Mouse (Mus musculus): ENCODE data around the gene Lsm2.
"Not testable (repeated sequence)": the region's sequence is repeated elsewhere in the genome, so short reads cannot be mapped to it uniquely, and the experiment has no call there.

Gene Lsm2

DNA sequence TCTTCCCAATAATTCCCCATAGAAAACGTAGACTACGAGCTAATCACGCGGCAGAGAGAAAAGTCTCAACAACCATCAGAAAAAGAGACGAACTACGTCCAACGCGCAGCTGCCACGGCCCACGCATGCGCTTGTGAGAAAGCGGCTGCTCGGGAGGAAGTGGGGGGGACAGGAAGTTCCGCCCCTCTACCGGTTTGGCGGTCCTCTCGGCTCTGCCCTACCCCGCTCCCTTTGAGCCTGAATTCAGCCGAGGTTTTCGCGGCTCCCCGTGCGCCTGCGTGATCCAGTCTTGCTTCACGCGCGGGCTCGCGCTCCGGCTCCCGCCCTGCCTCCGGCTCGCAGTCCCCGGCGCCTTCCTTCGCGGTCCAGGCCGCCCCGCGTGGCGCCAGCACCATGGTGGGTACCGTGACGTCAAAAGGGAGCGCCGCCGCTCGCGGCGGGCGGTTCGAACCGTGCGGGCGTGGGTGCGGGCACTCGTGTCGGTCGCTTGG, at the start of gene Lsm2:
Gene Lsm2 (plus strand): TSS at position 173 of the 491 bp plus-strand sequence.
- DNase-seq (ENCODE audit: inconsistent age in 2 of 2, low spot score in 1 of 2) = peak; percentile 95 to 98

DNA sequence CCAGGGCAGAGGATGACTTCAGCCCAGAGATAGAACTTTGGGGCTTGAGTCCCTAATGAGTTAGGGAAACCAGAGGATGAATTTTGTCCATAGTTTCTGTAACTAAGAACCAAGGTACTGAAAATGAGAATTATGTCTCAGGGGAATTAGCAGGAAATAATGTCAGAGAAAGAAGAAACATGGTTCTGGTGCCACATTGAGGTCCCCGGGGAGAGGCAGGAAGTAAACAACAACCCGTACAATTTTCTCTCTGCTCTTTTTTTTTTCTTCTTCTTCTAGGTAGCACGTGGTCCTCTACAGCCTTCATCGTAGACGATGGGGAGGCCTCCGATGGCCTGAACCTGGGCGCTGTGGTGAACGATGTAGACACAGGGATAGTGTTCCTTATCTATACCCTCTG, 49.4 kb upstream of the Lsm2 start:
- DNase-seq (ENCODE audit: inconsistent age in 2 of 2, low spot score in 1 of 2) = no peak

DNA sequence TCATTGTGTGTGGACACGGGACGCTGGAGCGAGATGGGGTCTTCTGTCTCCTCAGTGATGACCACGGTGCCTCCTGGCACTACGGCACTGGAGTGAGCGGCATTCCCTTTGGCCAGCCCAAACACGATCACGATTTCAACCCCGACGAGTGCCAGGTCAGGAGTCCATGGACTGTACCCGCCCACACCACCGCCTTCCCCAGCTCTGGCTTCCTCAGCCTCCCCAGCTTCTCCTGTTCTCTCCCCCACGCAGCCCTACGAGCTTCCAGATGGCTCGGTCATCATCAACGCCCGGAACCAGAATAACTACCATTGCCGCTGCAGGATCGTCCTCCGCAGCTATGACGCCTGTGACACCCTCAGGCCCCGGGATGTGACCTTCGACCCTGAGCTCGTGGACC, 47.6 kb upstream of the Lsm2 start:
- DNase-seq (ENCODE audit: inconsistent age in 2 of 2, low spot score in 1 of 2) = no peak

DNA sequence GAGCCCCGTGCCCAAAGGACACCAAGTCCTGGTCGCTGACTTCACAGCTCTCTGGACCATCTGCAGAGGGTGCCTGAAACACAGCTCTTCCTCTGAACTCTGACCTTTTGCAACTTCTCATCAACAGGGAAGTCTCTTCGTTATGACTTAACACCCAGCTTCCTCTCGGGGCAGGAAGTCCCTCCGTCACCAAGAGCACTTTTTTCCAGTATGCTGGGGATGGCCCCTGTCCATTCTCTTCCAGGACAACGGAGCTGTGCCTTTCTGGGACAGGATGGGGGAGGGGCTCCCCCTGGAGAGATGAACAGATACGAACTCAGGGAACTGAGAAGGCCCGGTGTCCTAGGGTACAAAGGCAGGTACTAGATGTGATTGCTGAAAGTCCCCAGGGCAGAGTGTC, 46.8 kb upstream of the Lsm2 start:
- peak in 1 of 2 experiments; percentile 52 for DNase-seq (ENCODE audit: inconsistent age in 2 of 2, low spot score in 1 of 2)

DNA sequence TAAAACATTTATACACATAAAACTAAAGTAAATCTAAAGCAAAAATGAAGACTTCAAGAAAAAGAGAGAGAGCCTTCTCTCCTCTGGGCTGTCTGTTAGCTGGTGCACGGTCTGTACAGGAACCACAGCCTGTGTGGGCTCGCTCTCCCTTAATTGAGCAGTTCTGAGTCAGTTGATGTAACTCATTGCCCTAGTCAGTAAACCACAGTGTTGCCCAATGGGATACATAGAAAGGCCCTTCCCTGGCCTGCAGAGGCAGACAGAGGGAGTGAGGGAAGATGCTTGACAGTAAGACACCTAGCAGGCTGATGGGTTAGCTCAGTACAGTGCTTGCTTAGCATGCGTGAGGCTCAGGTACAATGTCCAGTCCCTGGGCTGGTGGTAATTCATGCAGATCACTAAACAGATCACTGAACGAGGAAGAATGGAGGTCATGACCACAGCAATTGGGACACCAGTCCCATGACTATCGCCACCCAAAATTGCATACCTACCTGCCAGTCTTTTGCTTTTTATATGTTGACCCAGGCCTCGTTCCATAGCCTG, 43.6 kb upstream of the Lsm2 start:
- no peak for DNase-seq (ENCODE audit: inconsistent age in 2 of 2, low spot score in 1 of 2)

DNA sequence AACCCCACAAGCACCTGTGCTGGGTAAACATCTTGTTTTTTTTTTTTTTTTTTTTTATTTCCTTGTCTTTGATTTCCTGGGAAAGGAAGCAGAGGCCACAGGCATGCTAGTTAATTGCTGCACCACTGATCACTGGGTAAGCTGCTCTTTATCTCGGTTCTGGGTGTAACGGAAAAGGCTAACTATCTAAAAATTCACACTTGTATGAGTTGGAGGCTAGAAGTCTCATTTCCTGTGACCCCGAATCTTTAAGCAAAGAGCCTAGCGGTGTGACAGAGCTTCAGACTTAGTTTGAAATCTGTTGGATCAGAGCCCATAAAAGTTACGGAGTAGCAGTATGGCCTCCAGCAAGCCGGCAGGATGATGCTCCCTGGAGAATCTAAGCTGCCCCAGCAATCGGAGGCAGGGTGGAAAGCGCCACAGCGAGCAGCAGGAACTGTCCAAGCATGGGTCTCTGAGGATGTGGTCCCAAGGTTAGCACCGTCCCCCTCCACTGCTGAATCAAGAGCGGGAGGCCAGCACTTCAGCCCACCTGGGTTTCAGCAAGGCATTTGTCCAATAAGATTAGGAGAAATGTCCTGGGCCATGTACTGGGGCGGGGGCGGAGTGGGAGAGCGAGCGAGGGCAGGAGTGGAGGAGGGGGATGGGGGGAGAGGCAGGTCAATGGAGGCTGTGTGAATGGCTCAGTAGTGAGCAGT, 40.2 kb upstream of the Lsm2 start:
- DNase-seq (ENCODE audit: inconsistent age in 2 of 2, low spot score in 1 of 2) = peak in 1 of 2 experiments; percentile 70

DNA sequence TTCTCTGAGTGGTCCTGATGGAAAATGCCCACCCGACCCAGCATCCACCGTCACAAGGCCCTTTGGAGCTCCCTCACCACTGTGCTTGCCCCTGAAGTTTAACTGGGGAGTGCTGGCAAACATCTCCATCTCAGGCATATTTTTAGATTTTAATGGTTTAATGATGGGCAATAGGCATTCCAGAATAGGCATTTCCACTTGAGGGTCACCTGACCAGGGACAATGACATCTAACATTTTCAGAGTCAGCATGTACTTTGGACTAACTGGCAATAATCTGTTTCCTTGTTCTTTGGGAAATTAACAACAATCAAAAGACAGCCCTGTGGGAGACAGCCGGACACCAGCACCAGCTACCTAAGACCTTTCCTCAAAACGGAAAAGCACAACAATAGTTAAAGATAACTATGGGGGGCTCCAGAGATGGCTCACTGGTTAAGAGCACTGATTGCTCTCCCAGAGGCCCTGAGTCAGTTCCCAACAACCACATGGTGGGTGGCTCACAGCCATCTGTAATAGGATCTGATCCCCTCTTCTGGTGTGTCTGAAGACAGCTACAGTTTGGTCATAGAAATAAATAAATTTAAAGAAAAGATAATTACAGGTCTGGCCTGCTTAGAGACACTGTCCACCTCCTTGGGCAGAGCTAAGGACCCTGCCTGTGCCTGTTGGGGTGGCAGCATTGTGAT, 38.4 kb upstream of the Lsm2 start:
- DNase-seq (ENCODE audit: inconsistent age in 2 of 2, low spot score in 1 of 2) = no peak

DNA sequence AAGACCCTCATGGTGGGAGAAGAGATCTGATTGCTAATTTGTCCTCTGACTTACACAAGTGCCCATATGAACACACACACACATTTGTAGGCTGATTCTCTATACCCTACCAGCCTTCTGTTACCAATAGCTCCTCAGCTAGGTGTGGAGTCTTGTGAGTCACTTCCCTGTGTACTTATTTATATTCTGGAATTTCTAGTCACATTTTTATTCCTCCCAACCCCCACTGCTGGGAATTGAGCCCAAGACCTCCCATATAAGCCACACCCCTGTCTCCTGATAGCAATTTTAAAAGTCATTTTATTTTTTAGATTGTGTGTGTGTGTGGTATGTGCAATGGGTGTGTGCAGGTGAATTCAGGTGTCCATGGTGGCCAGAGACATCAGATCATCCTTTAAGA, 37.3 kb upstream of the Lsm2 start:
- no peak for DNase-seq (ENCODE audit: inconsistent age in 2 of 2, low spot score in 1 of 2)

DNA sequence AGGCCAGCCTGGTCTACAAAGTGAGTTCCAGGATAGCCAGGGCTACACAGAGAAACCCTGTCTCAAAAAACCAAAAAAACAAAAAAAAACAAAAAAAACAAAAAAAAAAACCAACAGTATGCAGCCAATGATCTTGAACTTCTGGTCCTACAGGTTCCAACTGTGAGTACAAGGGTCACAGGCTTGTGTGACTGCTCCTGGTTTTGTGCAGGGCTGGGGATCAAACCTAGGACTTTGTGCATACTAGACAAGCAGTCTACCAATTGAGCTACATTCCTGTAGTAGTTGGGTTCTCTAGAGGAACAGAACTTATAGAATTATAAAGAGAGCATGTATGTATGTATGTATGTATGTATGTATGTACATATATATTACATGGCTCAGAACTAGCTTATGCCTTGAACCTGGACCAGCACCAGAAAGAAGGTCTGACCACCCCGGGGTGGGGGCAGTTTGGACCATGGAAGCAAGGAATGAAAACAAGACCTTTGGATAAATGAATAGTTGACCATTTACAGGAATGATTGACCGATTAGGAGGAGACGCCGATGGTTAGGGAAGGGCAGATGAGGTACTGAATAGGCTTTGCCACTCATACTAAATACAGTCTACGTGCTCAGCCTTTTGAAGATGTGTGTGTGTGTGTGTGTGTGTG, 35.0 kb upstream of the Lsm2 start:
- DNase-seq (ENCODE audit: inconsistent age in 2 of 2, low spot score in 1 of 2) = no peak

DNA sequence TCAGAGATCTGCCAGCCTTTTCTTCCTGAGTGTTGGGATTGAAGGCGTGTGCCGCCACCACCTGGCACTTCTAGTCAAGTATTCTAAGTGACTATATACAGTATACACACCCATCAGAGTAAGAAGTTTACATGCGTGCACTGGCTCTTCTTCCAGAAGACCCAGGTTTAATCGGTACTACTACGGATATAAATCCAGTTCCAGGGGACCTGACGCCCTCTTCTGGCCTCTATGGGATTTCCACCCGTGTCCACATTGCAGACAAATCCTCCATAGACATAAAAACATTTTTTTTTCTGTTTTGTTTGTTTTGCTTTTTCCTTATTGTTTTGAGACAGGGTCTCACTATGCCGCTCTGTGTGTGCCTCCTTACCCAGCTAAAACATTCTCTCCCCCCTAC, 34.1 kb upstream of the Lsm2 start:
- DNase-seq (ENCODE audit: inconsistent age in 2 of 2, low spot score in 1 of 2) = peak in 1 of 2 experiments; percentile 68

DNA sequence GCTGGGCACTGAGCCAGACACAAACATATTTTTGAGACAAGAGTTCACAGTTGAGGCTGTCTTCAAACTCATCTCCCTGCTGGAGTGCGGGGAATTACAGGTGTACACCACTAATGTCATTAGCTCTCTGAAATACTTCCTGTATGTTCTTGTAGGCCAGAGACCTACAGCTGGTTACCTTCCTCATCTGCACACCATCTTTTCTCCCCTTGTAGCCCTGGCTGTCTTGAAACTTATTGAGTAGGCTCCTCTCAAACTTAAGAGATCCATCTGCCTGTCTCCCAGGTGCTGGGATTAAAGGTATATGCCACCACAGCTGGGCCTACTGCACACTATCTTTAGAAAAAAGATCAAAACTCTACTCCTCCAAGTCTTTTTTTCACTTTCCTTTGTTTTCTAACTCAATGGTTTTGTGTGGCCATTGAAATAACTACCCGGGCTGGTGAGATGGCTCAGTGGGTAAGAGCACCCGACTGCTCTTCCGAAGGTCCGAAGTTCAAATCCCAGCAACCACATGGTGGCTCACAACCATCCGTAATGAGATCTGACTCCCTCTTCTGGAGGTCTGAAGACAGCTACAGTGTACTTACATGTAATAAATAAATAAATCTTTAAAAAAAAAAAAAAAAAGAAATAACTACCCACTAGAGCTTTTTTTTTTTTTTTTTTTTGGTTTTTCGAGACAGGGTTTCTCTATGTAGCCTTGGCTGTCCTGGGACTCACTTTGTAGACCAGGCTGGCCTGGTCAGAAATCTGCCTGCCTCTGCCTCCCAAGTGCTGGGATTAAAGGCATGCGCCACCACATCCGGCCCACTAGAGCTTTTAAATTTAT, 32.7 kb upstream of the Lsm2 start:
- not testable (repeated sequence) for DNase-seq (ENCODE audit: inconsistent age in 2 of 2, low spot score in 1 of 2)

DNA sequence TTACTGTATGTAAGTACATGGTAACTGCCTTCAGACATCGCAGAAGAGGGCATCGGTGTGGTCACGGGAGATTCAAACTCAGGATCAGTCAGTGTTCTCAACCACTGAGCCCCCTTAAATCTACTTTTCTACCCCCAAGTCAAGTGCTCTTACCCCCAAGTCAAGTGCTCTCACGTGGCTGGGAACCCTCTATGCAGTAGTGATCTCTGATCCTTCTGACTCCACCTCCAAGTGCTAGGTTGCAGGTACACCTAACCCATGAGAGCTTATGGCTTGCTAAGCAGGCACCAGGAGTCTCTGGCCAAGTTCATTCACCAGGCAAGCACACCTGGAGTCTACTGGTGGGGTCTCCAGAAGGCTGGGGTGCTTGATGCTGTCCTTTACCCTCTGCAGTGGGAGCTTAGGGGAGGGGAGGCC, 32.1 kb upstream of the Lsm2 start:
- no peak for DNase-seq (ENCODE audit: inconsistent age in 2 of 2, low spot score in 1 of 2)

DNA sequence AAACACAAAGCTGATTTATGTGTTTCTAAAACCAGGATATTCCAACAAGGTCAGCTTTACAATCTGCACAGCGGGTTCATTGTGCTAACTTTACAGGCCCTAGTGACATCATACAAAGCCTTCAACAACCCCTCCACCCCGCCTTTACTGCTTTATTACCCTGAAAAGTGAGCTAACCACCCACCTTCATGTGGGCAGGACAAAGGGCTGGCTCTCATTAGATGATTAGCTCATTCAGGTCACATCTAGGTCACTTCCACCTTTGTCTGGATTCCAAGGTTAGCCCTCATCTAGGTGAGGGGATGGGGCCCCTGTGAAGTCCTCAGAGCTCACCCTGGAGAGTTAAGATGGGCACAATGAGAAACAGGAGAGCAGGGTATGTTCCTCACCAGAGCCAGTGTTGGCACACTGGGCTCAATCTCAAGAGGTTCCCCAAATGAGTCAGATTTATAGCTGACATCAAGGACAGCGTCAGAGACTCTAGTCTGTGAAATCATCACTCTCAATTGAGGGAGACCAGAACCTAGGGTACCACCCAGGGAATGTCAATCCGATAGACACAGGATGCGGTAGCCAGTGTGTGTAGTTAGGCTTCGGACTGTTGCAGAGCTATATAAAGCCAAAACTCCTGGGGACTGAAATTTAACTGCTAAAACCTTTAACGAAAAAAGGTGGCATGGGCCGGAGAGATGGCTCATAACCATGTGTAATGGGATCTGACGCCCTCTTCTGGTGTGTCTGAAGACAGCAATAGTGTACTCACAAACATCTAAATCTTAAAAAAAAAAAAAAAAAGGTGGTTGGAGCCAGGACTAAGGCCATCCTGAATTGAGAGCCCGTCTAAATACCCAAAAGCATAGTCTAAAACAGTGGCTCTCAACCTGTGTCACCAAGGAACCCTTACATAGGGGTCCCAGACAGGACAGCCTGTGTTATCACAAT, 30.9 kb upstream of the Lsm2 start:
- peak; percentile 53 to 76 for DNase-seq (ENCODE audit: inconsistent age in 2 of 2, low spot score in 1 of 2)

DNA sequence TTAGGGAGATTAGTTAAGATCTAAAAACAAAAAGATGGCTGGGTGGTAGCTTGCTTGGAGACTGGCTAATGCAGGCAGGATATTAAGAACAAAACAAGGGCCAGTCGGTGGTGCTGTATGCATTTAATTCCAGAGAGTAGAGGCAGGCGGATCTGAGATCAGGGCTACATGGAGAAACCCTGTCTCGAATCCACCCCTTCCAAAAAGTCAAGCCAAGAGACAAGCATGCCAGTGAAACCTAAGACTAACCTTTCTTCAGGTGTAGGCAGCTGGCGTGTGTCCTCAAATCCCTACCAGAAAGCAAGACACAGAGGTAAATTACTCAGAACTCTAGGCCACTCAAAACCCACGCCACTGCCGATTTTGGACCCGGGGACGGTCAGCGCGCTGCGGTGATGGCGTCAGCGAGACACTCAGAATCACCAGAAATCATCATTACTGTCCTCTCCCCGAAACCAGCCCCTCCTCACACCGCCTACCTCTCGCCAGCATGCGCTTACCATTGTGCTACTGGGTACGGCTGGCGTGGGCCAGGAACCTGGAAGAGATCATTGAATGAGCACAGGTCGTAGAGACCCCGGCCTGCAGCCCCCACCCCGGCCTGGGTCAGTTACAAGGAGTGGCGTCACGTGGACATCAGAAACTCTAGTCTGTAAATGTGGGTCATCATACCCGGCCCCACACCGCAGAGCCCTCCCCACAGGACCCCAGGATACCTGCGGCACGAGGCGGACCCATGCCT, 29.9 kb upstream of the Lsm2 start:
- no peak for DNase-seq (ENCODE audit: inconsistent age in 2 of 2, low spot score in 1 of 2)

DNA sequence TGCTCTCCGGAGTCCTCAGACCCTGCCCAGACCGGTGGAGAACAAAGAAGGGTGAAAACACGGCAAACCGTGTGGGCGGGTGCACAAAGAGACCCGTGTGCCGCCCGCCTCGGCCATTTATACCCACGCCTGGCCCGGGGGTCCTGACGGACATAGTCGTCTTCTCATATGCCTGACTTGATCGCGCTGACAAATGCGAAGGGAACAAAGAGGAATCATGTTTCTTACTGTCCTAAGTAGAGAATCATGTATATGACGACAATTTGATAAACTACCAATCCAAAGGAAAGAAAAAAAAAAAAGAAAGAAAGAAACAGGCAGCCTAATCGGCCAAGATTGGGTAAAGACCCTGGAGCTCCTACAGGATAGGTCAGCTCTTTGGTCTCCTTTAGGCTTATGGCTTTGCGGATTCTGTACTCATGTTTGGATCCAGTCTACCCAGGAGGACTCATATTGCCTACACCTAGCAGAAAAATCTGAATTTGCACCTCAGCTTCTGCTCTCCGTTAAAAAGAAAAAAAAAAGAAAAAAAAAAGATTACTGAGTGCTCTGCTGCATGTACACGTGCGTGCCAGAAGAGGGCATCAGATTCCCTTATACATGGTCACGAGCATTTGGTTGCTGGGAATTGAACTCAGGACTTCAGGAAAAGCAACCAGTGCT, 29.2 kb upstream of the Lsm2 start:
- DNase-seq (ENCODE audit: inconsistent age in 2 of 2, low spot score in 1 of 2) = peak; percentile 81 to 94

DNA sequence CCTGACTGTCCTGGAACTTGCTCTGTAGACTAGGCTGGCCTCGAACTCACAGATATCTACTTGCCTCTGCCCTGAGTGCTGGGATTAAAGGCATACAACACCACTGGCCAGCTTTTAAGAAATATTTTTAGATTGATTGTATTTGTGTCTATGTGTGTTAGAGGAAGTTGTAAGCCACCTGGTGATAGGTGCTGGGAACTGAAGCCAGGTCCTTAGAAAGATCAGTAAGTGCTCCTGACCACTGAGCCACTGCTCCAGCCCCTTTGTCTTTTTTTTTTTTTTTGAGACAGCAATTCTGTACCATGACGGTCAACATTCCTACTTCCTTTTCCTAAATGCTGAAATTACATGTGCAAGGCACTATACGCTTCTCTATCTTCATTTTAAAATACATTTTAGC, 28.4 kb upstream of the Lsm2 start:
- no peak for DNase-seq (ENCODE audit: inconsistent age in 2 of 2, low spot score in 1 of 2)

DNA sequence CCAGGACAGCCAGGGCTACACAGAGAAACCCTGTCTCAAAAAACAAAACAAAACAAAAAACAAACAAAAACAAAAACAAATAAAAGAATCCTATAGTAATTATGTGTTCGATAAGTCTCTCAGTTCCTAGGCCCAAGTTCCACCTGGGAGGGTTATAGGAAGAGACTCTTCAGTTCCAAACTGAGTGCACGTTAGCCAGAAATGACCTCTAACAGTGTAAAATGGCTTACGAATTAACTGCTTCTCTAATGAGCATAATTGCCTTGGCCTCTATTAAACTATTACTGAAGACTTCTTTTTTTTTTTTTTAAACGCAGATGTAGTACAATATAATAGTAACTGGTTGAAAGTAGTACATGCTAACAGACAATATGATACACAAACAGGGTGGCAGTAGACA, 27.8 kb upstream of the Lsm2 start:
- no peak for DNase-seq (ENCODE audit: inconsistent age in 2 of 2, low spot score in 1 of 2)

DNA sequence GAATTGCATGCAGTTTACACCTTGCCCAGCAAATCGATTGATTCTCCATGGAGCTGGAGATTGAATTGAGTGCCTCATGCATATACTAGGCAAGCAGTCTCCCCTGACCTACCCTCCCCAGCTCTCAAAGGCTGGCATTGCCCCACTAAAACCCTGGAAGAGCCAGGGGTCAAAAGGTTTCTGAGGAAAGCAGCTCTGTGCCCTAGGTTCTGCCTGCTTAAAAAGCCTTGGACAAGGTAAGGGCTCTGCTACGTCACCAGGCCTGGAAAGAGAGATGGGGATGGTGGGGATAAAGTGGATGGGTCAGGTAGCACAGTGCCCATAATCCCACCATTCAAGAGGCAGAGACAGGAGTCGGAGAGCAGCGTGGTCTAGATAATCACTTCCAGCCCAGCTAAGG, 26.8 kb upstream of the Lsm2 start:
- peak in 1 of 2 experiments; percentile 25 for DNase-seq (ENCODE audit: inconsistent age in 2 of 2, low spot score in 1 of 2)

DNA sequence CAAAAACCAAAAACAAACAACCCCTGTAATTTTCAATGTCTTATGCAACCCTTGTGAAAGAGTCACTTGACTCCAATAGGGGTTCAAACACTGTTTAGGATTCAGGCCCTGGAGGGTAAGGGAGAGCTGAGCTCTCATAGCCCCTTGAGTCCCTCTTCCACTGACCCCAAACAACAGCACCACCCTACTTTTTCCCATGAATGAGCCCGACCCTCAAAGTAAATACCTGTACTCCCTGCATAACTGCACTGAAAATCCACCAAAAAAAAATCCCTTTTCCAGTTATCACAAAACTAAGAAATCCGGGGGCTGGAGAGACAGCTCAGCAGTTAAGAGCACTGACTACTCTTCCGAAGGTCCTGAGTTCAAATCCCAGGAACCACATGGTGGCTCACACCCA, 25.8 kb upstream of the Lsm2 start:
- peak in 1 of 2 experiments; percentile 27 for DNase-seq (ENCODE audit: inconsistent age in 2 of 2, low spot score in 1 of 2)

Data from adrenal gland, adult (tissue).